Mouse (Mus musculus) adrenal gland, adult 18-20 months (tissue): Measurements from ENCODE around the gene Adprh. TPM values are rescaled to one million over a fixed set of nuclear protein-coding genes. Genes with fewer than 3 reads are reported as not detected.
A peak's percentile ranks its signal among the peaks of the same experiment; 100 is the strongest.
"Not testable (repeated sequence)": the region's sequence is repeated elsewhere in the genome, so short reads cannot be mapped to it uniquely, and the experiment has no call there.

Experiments
- DNase-seq, 2 experiments: peaks; one replicate each; pipeline ENCODE4 v3.0.0; 2021 to 2022; ENCODE audit warnings: low spot score in 2 of 2
- long read RNA-seq, 2 experiments: library from polyadenylated mRNA; stranded (forward); transcript quantifications; one replicate each; pipeline ENCODE4 v2.0.0; 2021
- total RNA-seq, 2 experiments: library from RNA; stranded (reverse); gene quantifications; 1 replicate in 1 of 2; 2 replicates in 1 of 2; pipeline ENCODE4 v1.2.3; 2021

Gene Adprh
- total RNA-seq = 10 to 100 TPM; 32.8 to 39.6 TPM
- long read RNA-seq, experiment 1, transcript Adprh-201 (4 exons, 2,966 nt) = major isoform, 85 of 90 reads
- long read RNA-seq, experiment 1, partial matches to known transcripts = 4 of 90 reads
- long read RNA-seq, experiment 1, other reads (novel, unspliced or antisense) = 1 of 90 reads
- long read RNA-seq, experiment 2, transcript Adprh-201 (4 exons, 2,966 nt) = major isoform, 182 of 199 reads
- long read RNA-seq, experiment 2, partial matches to known transcripts = 15 of 199 reads
- long read RNA-seq, experiment 2, other reads (novel, unspliced or antisense) = 2 of 199 reads

- peak; percentile 92 to 93 for DNase-seq
Observed at GRCm38 (mm10) chr16:38452442-38453202, at the start of gene Adprh. Gene Adprh, minus strand, starts transcription at chr16:38452703.

- DNase-seq = no peak
Observed at GRCm38 (mm10) chr16:38496604-38497140, 44.2 kb upstream of the Adprh start.

- no peak for DNase-seq
Observed at GRCm38 (mm10) chr16:38493890-38494289, 41.4 kb upstream of the Adprh start.

GRCm38 (mm10) chr16:38492551-38492950 lies 40.0 kb upstream of the Adprh start:
- DNase-seq = no peak

- no peak for DNase-seq
Observed at GRCm38 (mm10) chr16:38483582-38484309, 31.2 kb upstream of the Adprh start.

- peak; percentile 19 to 47 for DNase-seq
Observed at GRCm38 (mm10) chr16:38482780-38483562, 30.5 kb upstream of the Adprh start.

- DNase-seq = no peak
Observed at GRCm38 (mm10) chr16:38481327-38481726, 28.8 kb upstream of the Adprh start.

GRCm38 (mm10) chr16:38478296-38478695 lies 25.8 kb upstream of the Adprh start:
- no peak for DNase-seq

GRCm38 (mm10) chr16:38477241-38477608 lies 24.7 kb upstream of the Adprh start:
- not testable (repeated sequence) for DNase-seq

GRCm38 (mm10) chr16:38476312-38477240 lies 24.1 kb upstream of the Adprh start:
- peak; percentile 51 to 54 for DNase-seq

- DNase-seq = no peak
Observed at GRCm38 (mm10) chr16:38475681-38476311, 23.3 kb upstream of the Adprh start.

- no peak for DNase-seq
Observed at GRCm38 (mm10) chr16:38474677-38475286, 22.3 kb upstream of the Adprh start.

- DNase-seq = no peak
Observed at GRCm38 (mm10) chr16:38473661-38474060, 21.2 kb upstream of the Adprh start.

- no peak for DNase-seq
Observed at GRCm38 (mm10) chr16:38472507-38472873, 20.0 kb upstream of the Adprh start.

GRCm38 (mm10) chr16:38471697-38472506 lies 19.4 kb upstream of the Adprh start:
- no peak for DNase-seq

GRCm38 (mm10) chr16:38469437-38469836 lies 16.9 kb upstream of the Adprh start:
- no peak for DNase-seq

- DNase-seq = no peak
Observed at GRCm38 (mm10) chr16:38468706-38469018, 16.2 kb upstream of the Adprh start.
